Mouse (Mus musculus): Measurements from ENCODE around the gene Cdc14b.

- no peak for TF ChIP-seq FLI1 (IDR thresholded peaks at IDR 0.05; ENCODE audit: low read length)
- no peak for TF ChIP-seq GATA1 (IDR thresholded peaks at IDR 0.05; ENCODE audit: borderline replicate concordance, low read length)
Observed at GRCm38 (mm10) chr13:64306078-64306477, 31.0 kb upstream of the Cdc14b start.
